21 mouse cellular contexts compared by ENCODE assay signal in the genomic region with DNA sequence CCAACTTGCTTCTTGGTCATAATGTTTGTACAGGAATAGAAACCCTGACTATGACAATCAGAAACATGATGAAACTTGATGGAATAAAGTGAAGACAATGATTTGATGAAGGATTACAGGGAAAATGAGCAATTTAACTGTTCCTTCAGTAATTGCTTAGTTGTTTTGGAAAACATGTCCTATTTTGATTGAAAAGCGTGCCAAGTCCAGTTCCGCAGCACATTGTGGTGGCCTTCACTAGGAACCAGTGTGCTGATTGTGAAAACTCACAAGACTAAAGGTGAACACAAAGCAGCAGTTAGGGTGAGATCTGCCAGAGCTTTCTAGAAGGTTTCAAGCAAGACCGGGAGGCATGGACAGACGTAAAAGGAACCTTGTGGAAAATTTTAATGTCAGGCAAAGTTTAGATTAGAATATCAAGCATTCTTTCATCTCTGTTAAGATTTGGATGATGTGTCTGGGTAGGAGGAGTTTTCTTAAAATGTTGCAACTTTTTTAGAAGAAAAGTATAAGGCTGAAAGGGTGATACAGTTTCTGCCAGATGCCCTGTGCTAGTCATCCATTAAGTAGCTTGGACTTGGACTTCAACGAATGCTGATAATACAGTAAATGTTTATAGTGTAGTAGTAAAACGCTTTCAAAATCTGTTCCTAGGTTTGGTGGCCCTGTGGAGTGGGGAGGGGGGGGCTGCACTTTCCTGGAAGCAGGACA. TPM values are rescaled to one million over a fixed set of nuclear protein-coding genes. Genes with fewer than 3 reads are reported as not detected.
DNase-seq lines count a peak whose midpoint lies in the region; ATAC-seq and TF ChIP-seq lines count a peak whose summit lies in the region.
"Had no signal": no experiment of that assay in that cellular context is flagged by ENCODE, and none has a peak within 500 bp of the region (broad histone marks: within the 10 kb centered on the region; RNA-seq: fewer than 3 reads in every experiment).

No protein-coding gene starts in this region.

- no peak for ATAC-seq in intestine, embryonic 14.5 days (replicated peaks; ENCODE audit: low FRiP score, low TSS enrichment, low read depth)
- ATAC-seq in intestine, embryonic 15.5 days = no peak
- no peak; the same call in 1 of the 2 replicates for ATAC-seq in lung, embryonic 14.5 days (ENCODE audit: insufficient read depth)
- ATAC-seq: forebrain, embryonic 14.5 days; hindbrain, embryonic 16.5 days had no signal

- peak; percentile 30 for DNase-seq in adrenal gland, adult 2 months
- DNase-seq in adrenal gland, postnatal 10 days = no peak
- DNase-seq in intestine, embryonic 14.5 days (ENCODE audit: low spot score) = no peak
- DNase-seq in lung, embryonic 14.5 days = peak; percentile 40
- DNase-seq in lung, adult 2 months = no peak
- peak; percentile 53 for DNase-seq in adipocyte (ENCODE audit: low spot score)
- DNase-seq in cerebellum, adult 9-10 months = no peak
- DNase-seq: cerebellum, adult 2 months; gastrocnemius, postnatal 14 days; kidney, adult 18-20 months; kidney, postnatal 10 days; liver, embryonic 13.5 days; midbrain, embryonic 14.5 days; right cerebral cortex, postnatal 14 days; thymus, postnatal 14 days had no signal

- H3K4me1 ChIP-seq in intestine, embryonic 14.5 days (replicated peaks; ENCODE audit: control insufficient read depth, insufficient read depth, low read length) = peaks cover 22% of the 10 kb centered on the region
- 0 out of 2 replicates have a peak, but pooled peaks cover 12% of the 10 kb centered on the region for H3K4me1 ChIP-seq in intestine, embryonic 15.5 days (replicated peaks)
- H3K4me1 ChIP-seq in lung, embryonic 14.5 days (ENCODE audit: insufficient read depth) = peaks cover 16% of the 10 kb centered on the region; the same call in 1 of the 2 replicates
- H3K4me1 ChIP-seq in lung, adult 2 months (ENCODE audit: control insufficient read depth, insufficient read depth, low read length) = peaks cover 7% of the 10 kb centered on the region; the same call in 1 of the 2 replicates
- H3K4me1 ChIP-seq: neural tube, embryonic 12.5 days had no signal

- 0 out of 2 replicates have a peak overlapping the region, but pooled peaks have one; percentile 4 for H3K27ac ChIP-seq in intestine, embryonic 14.5 days (ENCODE audit: low read depth)
- no peak overlapping the region for H3K27ac ChIP-seq in intestine, embryonic 15.5 days
- no peak overlapping the region for H3K27ac ChIP-seq in lung, embryonic 14.5 days (ENCODE audit: low read depth)
- H3K27ac ChIP-seq: hindbrain, embryonic 10.5 days; limb, embryonic 12.5 days; liver, embryonic 13.5 days; neural tube, embryonic 12.5 days had no signal

- no peak overlapping the region for H3K4me2 ChIP-seq in intestine, embryonic 14.5 days (ENCODE audit: low read length)
- H3K4me2 ChIP-seq in intestine, embryonic 15.5 days (replicated peaks) = no peak overlapping the region
- H3K4me2 ChIP-seq in lung, embryonic 14.5 days = no peak overlapping the region
- H3K4me2 ChIP-seq: limb, embryonic 12.5 days; liver, embryonic 13.5 days; neural tube, embryonic 12.5 days had no signal

- no peaks in the 10 kb centered on the region for H3K9me3 ChIP-seq in intestine, embryonic 14.5 days (ENCODE audit: control insufficient read depth, low read length)
- no peaks in the 10 kb centered on the region for H3K9me3 ChIP-seq in intestine, embryonic 15.5 days
- H3K9me3 ChIP-seq in lung, embryonic 14.5 days (ENCODE audit: low read depth, low read length) = no peaks in the 10 kb centered on the region
- H3K9me3 ChIP-seq: hindbrain, embryonic 10.5 days; limb, embryonic 12.5 days; liver, embryonic 13.5 days; neural tube, embryonic 12.5 days had no signal

- H3K4me3 ChIP-seq in intestine, embryonic 14.5 days (ENCODE audit: low read depth, low read length) = no peak overlapping the region
- no peak overlapping the region for H3K4me3 ChIP-seq in intestine, embryonic 15.5 days (replicated peaks)
- no peak overlapping the region for H3K4me3 ChIP-seq in lung, embryonic 14.5 days (ENCODE audit: low read depth, low read length)
- H3K4me3 ChIP-seq in lung, adult 2 months (replicated peaks; ENCODE audit: extremely low read depth, low read depth, low read length) = no peak overlapping the region
- H3K4me3 ChIP-seq: hindbrain, embryonic 10.5 days; limb, embryonic 12.5 days; liver, embryonic 13.5 days; neural tube, embryonic 12.5 days had no signal

- no peak for TF ChIP-seq POLR2A in lung, adult 2 months (IDR thresholded peaks at IDR 0.05; ENCODE audit: borderline replicate concordance, extremely low read depth, low read depth, low read length)

- no peak overlapping the region for H3K9ac ChIP-seq in intestine, embryonic 14.5 days (ENCODE audit: low read length)
- no peak overlapping the region for H3K9ac ChIP-seq in intestine, embryonic 15.5 days
- H3K9ac ChIP-seq in lung, embryonic 14.5 days = no peak overlapping the region
- H3K9ac ChIP-seq: limb, embryonic 12.5 days; liver, embryonic 13.5 days; neural tube, embryonic 12.5 days had no signal

- TF ChIP-seq CTCF in lung, embryonic 14.5 days (IDR thresholded peaks at IDR 0.05; ENCODE audit: low read depth) = no peak
- TF ChIP-seq CTCF in lung, adult 2 months (IDR thresholded peaks at IDR 0.05; ENCODE audit: insufficient read depth, low read length) = no peak

- WGBS in intestine, embryonic 14.5 days = 56% methylated on average over 6 of the region's 6 CpGs
- WGBS in intestine, embryonic 15.5 days = 63% methylated on average over 6 of the region's 6 CpGs
- 54% methylated on average over 6 of the region's 6 CpGs for WGBS in lung, embryonic 14.5 days
- 55% methylated on average over 6 of the region's 6 CpGs for WGBS in lung, adult 2 months

- no peaks in the 10 kb centered on the region for H3K27me3 ChIP-seq in intestine, embryonic 14.5 days (replicated peaks; ENCODE audit: control insufficient read depth, insufficient read depth, low read length)
- H3K27me3 ChIP-seq in intestine, embryonic 15.5 days (replicated peaks) = no peaks in the 10 kb centered on the region
- no peaks in the 10 kb centered on the region for H3K27me3 ChIP-seq in lung, embryonic 14.5 days (ENCODE audit: insufficient read depth, low read length)
- H3K27me3 ChIP-seq: limb, embryonic 12.5 days; liver, embryonic 13.5 days; neural tube, embryonic 12.5 days had no signal

- 0 out of 2 replicates have a peak, but pooled peaks cover 7% of the 10 kb centered on the region for H3K36me3 ChIP-seq in intestine, embryonic 14.5 days (ENCODE audit: control insufficient read depth, insufficient read depth, low read length)
- no peaks in the 10 kb centered on the region for H3K36me3 ChIP-seq in intestine, embryonic 15.5 days
- H3K36me3 ChIP-seq in lung, embryonic 14.5 days (ENCODE audit: insufficient read depth) = 0 out of 2 replicates have a peak, but pooled peaks cover 3% of the 10 kb centered on the region
- H3K36me3 ChIP-seq: liver, embryonic 13.5 days; neural tube, embryonic 12.5 days had no signal

RNA-seq across cellular contexts. Expression of a gene that starts 8.6 kb away (rescaled TPM):
- 10 to 100 TPM; 44.4 to 79.9 TPM for total RNA-seq in adrenal gland, adult 2 months (2021)
- polyA plus RNA-seq in adrenal gland, adult 2 months (2012; rRNA removed) = 4.7 and 7.6 TPM in 2 replicates
- 10 to 100 TPM; 22.1 to 25.3 TPM for total RNA-seq in adrenal gland, postnatal 10 days (2021)
- 65.2 and 70.5 TPM in 2 replicates for polyA plus RNA-seq in intestine, embryonic 14.5 days (2014; fragmentation: Nextera tagmentation; extraction: Ambion mirVana)
- polyA plus RNA-seq in intestine, embryonic 15.5 days (2015; fragmentation: Nextera tagmentation; extraction: Ambion mirVana) = 64.7 and 73.8 TPM in 2 replicates
- polyA plus RNA-seq in lung, embryonic 14.5 days (2014; fragmentation: Nextera tagmentation; extraction: Ambion mirVana) = 53.9 and 57.3 TPM in 2 replicates
- polyA plus RNA-seq in lung, adult 2 months (2012; rRNA removed) = 17.4 and 21.9 TPM in 2 replicates

Comparison
In these comparisons a context has a peak if more than half of its experiments do, and no peak if none do; other contexts are left out.
1. DNase-seq: peak in adrenal gland, adult 2 months (single experiment), lung, embryonic 14.5 days (single experiment) and adipocyte (single experiment); none in adrenal gland, postnatal 10 days (single experiment), intestine, embryonic 14.5 days (single experiment), lung, adult 2 months (single experiment) and cerebellum, adult 9-10 months (single experiment).